Mouse (Mus musculus) embryonic fibroblast, embryonic 13.5 days (primary cell): Measurements from ENCODE around the gene Cd22.

Source experiments
- CTCF ChIP-seq: IDR thresholded peaks from 2 replicates; pipeline ENCODE4 v1.5.1; 2011; ENCODE audit warnings: mild to moderate bottlenecking, control low read depth, low read length, moderate library complexity, borderline replicate concordance; ENCODE audit not compliant: insufficient read depth
- POLR2A ChIP-seq: IDR thresholded peaks from 2 replicates; pipeline ENCODE4 v1.6.1; 2011; ENCODE audit warnings: low read depth, mild to moderate bottlenecking, control low read depth, low read length, moderate library complexity

DNA sequence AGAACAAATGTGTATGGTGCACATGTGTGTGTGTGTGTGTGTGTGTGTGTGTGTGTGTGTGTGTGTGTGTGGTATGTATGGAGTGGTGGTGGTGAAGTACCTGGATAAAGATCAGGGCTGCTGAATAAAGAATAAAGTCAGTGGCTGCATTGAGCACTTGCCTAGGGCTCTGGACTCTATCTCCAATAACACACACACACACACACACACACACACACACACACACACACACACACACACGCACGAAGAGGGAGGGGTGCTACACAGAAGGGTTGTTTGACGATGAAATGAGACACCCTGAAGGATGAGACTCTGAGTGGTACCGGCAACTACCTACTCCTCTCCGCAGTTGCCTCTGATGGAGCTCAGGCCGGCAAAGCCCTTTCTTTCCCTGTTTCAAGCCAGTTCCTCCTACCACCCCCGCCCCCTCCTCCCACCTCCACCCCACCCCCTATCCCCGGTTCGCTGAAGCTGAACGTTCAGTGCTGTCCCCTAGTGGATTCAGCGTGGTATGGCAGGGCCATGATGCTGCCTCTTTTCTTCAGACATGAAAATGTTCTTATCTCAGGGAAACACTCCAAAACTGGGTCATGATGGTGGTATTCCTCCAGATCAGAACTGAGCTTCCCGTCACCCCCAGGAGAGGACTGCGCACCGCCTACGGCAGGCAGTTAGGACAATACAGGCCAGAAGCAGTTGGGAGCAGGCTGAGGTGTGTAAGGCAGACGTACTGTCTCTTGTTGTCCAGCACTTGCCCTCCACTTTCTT, 20.3 kb downstream of the Cd22 start:
- TF ChIP-seq CTCF (peak; percentile 70; the same call in 1 of the 2 replicates), POLR2A (no peak)
